Mouse (Mus musculus): ENCODE data around the gene Mlh3.

The Mlh3 gene

GRCm38 (mm10) chr12:85227227-85227626 lies 43.2 kb downstream of the Mlh3 start:
- DNase-seq, result no peak

- DNase-seq, result peak; percentile 46 to 57
These were observed 50.5 kb downstream of the Mlh3 start for GRCm38 (mm10) chr12:85219905-85220290.

DNA sequence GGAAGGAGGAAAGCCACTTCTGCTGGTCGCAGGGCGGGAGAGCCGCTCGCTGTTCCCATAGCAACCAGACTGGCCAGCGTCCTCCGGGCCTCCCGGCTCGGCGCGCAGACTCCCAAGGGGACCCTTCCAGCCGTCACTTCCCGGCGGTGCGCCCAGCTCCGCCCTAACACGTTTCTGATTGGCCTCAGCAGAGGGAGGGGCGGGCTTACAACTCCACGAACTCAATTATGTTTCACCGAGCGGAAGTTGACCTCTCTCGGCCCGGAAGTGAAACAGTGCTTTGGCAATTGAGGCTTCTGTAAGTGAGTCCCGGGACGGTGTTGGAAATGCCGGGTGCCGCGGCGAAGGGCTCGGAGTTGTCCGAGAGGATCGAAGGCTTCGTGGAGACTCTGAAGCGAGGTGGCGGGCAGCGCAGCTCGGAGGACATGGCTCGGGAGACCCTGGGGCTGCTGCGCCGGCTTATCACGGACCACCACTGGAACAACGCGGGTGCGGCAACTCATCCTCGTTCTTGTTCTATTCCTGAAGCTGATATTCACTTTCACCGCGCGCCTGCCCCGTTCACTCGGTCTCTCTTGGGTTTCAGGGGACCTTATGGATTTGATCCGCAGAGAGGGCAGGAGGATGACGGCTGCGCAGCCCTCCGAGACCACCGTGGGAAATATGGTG lies 51.0 kb downstream of the Mlh3 start, which contains the start of gene Eif2b2:
Gene Eif2b2 (plus strand): TSS at position 246 of the 669 bp plus-strand sequence.
- DNase-seq, result peak; percentile 91 to 94

DNA sequence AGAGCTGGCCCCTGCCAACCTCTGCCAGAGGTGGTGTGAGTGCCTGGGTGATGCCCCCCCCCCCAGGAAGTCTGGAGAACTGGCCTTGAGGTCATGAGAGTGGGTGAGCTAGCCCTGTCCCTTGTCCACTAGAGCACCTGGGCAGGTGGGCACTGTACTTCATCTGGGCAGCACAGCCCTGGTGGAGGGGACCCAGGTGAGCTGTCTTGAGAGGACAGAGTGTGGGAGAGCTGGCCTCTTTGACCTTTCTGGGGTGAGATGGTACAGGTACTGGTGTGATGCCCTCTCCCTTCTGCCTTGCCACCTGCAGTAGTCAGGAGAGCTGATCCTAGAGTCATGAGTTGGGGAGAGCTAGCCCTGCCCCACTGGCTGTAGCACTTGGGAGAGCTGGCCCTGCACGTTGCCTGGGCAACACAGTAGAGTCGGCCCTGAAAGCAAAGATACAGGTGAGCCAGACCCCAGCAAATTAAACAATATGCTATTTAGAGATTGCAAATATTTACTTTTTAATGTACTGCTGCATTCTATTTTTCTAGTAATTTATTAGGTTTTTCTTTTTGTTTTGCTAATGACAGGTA lies 52.6 kb downstream of the Mlh3 start:
- DNase-seq, result no peak

GRCm38 (mm10) chr12:85215031-85215430 lies 55.4 kb downstream of the Mlh3 start:
- DNase-seq, result no peak

DNA sequence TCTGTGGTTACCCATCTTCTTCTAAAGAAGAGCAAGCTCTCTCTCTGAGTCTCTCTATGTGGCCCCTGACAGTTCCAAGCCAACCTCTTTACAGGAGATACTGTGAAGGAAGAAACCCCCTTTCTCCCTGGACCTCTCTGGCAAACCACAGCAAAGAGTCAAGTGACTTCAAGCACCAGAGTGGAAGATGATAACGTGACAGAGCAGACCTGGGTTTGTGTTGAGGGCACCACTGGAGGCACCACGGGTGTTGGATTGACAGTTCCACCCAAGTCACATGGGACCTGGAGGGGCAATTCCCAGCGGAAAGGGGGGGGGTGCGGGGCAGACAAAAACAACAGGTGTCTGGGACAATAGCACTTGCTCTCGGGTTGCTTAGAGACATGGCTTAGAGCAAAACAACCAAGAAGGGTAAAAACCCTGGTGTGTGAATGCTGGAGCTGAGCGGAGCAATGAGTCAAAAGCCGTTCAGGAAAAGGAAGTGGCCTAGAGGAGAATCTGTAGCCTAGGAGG lies 61.7 kb downstream of the Mlh3 start:
- no peak for DNase-seq

- no peak for DNase-seq
These were observed 65.0 kb downstream of the Mlh3 start for GRCm38 (mm10) chr12:85205425-85205824.

DNA sequence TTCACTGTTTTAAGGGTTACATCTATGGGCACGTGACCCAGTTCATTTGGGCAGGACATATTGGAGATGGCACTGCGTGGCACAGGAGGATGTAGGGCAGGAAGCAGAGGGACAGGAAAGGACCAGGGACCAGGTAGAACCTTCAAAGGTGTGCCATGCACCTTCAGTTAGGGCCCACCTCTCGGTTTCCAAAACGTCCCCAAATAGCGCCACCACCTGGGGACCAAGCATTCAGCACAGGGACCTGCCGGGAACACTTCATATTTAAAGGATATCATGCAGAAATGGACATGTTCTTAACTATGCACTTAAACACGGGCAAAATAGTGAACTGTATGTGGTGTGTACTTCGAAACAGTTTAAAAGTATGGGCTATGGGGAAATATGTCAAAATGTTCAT lies 66.3 kb downstream of the Mlh3 start:
- no peak for DNase-seq

DNA sequence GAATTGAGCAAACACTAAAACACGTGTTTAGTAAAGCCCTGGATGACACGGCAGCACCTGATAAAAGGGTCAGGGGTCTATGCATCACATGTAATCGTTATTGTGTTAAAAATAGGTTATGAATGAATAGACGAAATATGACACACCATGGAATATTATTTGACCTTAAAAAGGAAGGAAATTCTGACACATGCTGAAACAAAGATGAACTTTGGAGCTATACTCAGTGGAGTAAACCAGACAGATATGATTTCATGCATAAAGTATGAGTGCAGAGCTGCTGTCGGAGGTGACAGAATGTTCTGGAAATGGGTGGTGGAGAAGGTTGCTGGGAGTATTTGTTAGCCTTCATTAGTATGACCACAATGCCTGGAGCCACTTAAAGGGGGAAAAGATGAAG lies 66.7 kb downstream of the Mlh3 start:
- no peak for DNase-seq

GRCm38 (mm10) chr12:85202191-85202590 lies 68.2 kb downstream of the Mlh3 start:
- no peak for DNase-seq

- no peak for DNase-seq
These were observed 68.6 kb downstream of the Mlh3 start for GRCm38 (mm10) chr12:85201830-85202147.

GRCm38 (mm10) chr12:85200929-85201829 lies 69.2 kb downstream of the Mlh3 start:
- no peak for DNase-seq

GRCm38 (mm10) chr12:85199954-85200353 lies 70.4 kb downstream of the Mlh3 start:
- DNase-seq, result no peak

- no peak for DNase-seq
These were observed 72.5 kb downstream of the Mlh3 start for GRCm38 (mm10) chr12:85197936-85198335.

GRCm38 (mm10) chr12:85197371-85197770 lies 73.0 kb downstream of the Mlh3 start:
- DNase-seq, result no peak

GRCm38 (mm10) chr12:85196191-85196590 lies 74.2 kb downstream of the Mlh3 start:
- no peak for DNase-seq

DNA sequence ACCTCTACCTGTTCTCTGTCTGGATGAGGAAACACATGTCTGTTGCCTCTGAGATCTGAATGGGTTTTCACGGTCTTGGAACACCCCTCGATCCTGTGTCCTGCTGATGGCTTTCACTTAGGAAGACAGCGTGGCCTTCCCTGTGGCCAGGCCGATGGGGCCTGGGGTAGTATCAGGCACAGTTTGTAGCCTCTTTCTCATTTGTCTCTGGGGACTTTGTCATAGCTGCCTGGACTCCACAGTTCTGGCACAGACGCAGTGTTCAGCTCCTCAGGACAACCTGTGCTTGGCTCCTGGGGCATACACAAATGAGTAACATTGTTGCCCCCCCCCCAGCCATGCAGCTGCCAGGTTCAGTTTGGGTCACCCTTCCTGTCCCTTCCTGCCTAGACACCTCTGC lies 75.3 kb downstream of the Mlh3 start:
- DNase-seq, result no peak

- no peak for DNase-seq
These were observed 75.8 kb downstream of the Mlh3 start for GRCm38 (mm10) chr12:85194623-85195018.

DNA sequence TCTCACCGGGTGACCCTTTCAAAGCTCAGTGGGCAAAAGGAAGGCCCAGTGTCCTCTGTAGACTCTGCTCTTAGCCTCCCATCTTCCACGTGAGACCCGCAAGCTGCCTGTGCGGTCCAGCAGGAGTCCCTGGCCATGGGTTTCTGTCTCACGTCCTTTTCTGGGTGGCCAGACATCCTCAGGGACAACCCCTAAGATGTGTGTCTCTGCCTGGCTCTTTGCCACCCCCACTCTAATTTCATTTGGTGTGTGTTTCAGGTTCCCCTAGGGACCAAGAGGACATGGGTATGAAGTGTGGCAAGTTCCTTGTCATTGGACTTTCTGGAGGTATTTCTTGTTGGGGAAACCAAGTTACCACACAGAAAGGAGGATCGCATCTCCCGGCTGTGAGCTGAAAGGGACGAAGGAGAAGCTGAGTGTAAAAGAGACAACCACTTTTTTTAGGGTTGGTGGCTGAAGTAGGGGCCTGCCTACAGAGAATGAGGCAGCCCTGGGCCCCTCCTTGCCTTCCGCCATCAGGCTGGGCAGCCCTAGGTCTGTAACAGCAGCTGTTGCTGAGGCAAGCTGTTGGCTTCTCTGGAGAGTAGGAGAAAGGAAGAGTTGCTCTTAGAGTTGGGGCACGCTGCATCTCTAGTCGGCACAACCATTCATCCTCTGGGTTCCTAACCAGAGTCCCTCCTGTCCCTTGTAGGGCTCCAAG lies 76.3 kb downstream of the Mlh3 start:
- DNase-seq, result no peak

DNA sequence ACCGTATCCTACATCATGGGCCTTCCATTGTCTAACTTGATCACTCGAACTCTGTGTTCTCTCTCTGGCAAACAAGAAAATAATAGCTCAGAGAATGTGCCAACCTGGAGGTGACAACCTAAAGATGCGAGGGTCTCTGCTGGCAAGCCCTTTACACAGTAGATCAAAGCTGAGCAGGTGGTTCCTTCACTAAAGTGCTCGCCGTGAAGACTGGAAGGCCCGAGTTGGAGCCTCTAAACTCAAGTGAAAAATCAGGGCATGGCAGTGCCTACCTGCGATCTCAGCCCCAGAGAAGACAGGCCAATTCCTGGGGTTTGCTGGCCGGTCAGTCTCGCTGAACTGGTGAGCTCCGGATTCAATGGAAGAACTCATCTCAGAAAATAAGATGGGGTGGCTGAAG lies 77.3 kb downstream of the Mlh3 start:
- peak in 1 of 2 experiments; percentile 46 for DNase-seq

DNA sequence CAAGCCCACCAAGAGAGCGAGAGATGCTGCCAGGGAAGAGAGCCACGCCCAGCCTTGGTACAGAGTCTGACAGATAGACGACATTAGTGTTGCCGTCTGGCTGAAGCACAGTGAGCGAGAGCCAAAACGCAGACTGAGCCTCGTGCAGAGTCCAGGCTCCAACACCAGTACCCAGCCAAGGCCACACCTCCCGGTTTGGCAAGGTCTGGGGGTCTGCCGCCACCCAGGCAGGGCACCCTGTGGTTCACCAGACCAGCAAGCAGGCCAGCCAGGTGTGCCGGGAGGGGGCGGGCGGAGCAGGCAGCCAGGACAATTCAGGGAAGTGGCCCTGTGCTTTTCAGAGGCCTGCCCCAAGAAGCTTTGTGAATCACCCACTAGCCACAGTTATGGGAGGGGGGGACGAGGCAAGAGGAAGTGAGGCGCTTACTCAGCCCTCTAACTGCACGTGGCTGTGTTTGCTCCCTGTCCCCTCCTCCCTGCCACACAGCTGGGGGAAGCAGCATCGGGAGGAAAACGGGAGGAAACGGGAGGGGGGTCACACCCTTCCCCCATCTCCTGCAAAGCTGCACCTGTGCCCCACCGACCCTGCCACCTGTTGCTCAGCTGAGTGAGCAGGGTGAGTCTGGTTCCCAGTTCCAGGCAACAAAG lies 77.8 kb downstream of the Mlh3 start:
- DNase-seq, result peak; percentile 73 to 87

- no peak for DNase-seq
These were observed 80.1 kb downstream of the Mlh3 start for GRCm38 (mm10) chr12:85190290-85190689.

- DNase-seq, result no peak
These were observed 84.0 kb downstream of the Mlh3 start for GRCm38 (mm10) chr12:85186361-85186760.
